In genomic region chr3:51364703-51365516, GRCm38 (mm10) we compare ENCODE assay signal across 8 mouse cellular contexts. TPM values are rescaled to one million over a fixed set of nuclear protein-coding genes. Genes with fewer than 3 reads are reported as not detected.
DNase-seq lines count a peak whose midpoint lies in the region; ATAC-seq and TF ChIP-seq lines count a peak whose summit lies in the region.

No protein-coding gene starts in this region.

- peak overlapping the region; percentile 71 for H3K4me2 ChIP-seq in heart, embryonic 14.5 days (ENCODE audit: low read length)
- H3K4me2 ChIP-seq in liver, embryonic 11.5 days: peak overlapping the region; percentile 65
- peak overlapping the region; percentile 91 for H3K4me2 ChIP-seq in myocyte (ENCODE audit: low read depth)

- no peak overlapping the region for H3ac ChIP-seq in myocyte (ENCODE audit: control insufficient read depth, insufficient read length)

- H3K36me3 ChIP-seq in heart, embryonic 14.5 days (ENCODE audit: control insufficient read depth, insufficient read depth, low read length): no peaks in the 10 kb centered on the region
- H3K36me3 ChIP-seq in liver, embryonic 11.5 days (ENCODE audit: control insufficient read depth, insufficient read depth, low read length): no peaks in the 10 kb centered on the region
- H3K36me3 ChIP-seq in myocyte (ENCODE audit: control insufficient read depth, insufficient read depth): no peaks in the 10 kb centered on the region

- H3K27me3 ChIP-seq in heart, embryonic 14.5 days (ENCODE audit: control insufficient read depth, insufficient read depth, low read length): no peaks in the 10 kb centered on the region
- H3K27me3 ChIP-seq in liver, embryonic 11.5 days (replicated peaks; ENCODE audit: control insufficient read depth, insufficient read depth, low read length): peaks cover 3% of the 10 kb centered on the region; the same call in 1 of the 2 replicates
- no peaks in the 10 kb centered on the region for H3K27me3 ChIP-seq in myocyte (ENCODE audit: control insufficient read depth, insufficient read depth, insufficient read length)

- no peak for TF ChIP-seq POLR2A in myocyte (IDR thresholded peaks at IDR 0.05; ENCODE audit: insufficient read length, low read depth)

- no peaks in the 10 kb centered on the region for H3K9me3 ChIP-seq in heart, embryonic 14.5 days (ENCODE audit: control insufficient read depth, low read length)
- no peaks in the 10 kb centered on the region for H3K9me3 ChIP-seq in liver, embryonic 11.5 days (ENCODE audit: control insufficient read depth, low read length)

- H3K79me2 ChIP-seq in myocyte (ENCODE audit: control insufficient read depth, insufficient read depth): no peaks in the 10 kb centered on the region

- H3K4me1 ChIP-seq in heart, embryonic 14.5 days (ENCODE audit: control insufficient read depth in 2 of 2, insufficient read depth in 2 of 2, low read length in 2 of 2): peaks cover 6 to 9% of the 10 kb centered on the region in 2 experiments
- H3K4me1 ChIP-seq in liver, embryonic 11.5 days (replicated peaks; ENCODE audit: control insufficient read depth, insufficient read depth, low read length): peaks cover 21% of the 10 kb centered on the region

- ATAC-seq in heart, embryonic 14.5 days (ENCODE audit: insufficient number of reproducible peaks, insufficient read depth, low FRiP score, low read depth): peak; percentile 82
- ATAC-seq in liver, embryonic 11.5 days (replicated peaks; ENCODE audit: low FRiP score): peak; percentile 88

- DNase-seq in CD8-positive naive resting alpha-beta T cell, adult 2 months (ENCODE audit: low read depth in 2 of 2, low spot score in 2 of 2): peak; percentile 67 to 74
- DNase-seq in c-Kit-negative CD71-positive TER-119-positive erythroid progenitor cells, embryonic 14.5 days (ENCODE audit: low read depth, low spot score): peak; percentile 74
- DNase-seq in fibroblast of lung, adult 2 months (ENCODE audit: low read depth): peak; percentile 44
- peak; percentile 81 for DNase-seq in kidney, postnatal 10 days
- peak; percentile 84 for DNase-seq in liver, embryonic 11.5 days (ENCODE audit: low spot score)
- peak; percentile 82 to 83 for DNase-seq in spleen, postnatal 36 days (ENCODE audit: low spot score in 2 of 2)

- peak overlapping the region; percentile 12 to 41 for H3K27ac ChIP-seq in heart, embryonic 14.5 days (replicated peaks in 1 of 2; ENCODE audit: control insufficient read depth in 1 of 2, insufficient read depth in 1 of 2, low read depth in 2 of 2, low read length in 2 of 2)
- H3K27ac ChIP-seq in liver, embryonic 11.5 days (ENCODE audit: low read depth, low read length): peak overlapping the region; percentile 6; the same call in 1 of the 2 replicates

- H3K4me3 ChIP-seq in heart, embryonic 14.5 days (ENCODE audit: control insufficient read depth in 1 of 2, insufficient read depth in 1 of 2, low read depth in 1 of 2, low read length in 2 of 2): peak overlapping the region; percentile 38 to 42
- H3K4me3 ChIP-seq in liver, embryonic 11.5 days (ENCODE audit: low read depth, low read length): peak overlapping the region; percentile 41
- peak overlapping the region; percentile 13 for H3K4me3 ChIP-seq in myocyte

- WGBS in heart, embryonic 14.5 days: 5% methylated on average over 31 of the region's 31 CpGs
- WGBS in liver, embryonic 11.5 days: 7% methylated on average over 31 of the region's 31 CpGs

- peak overlapping the region; percentile 21 for H3K9ac ChIP-seq in heart, embryonic 14.5 days (ENCODE audit: low read length)
- H3K9ac ChIP-seq in liver, embryonic 11.5 days (ENCODE audit: low read depth, low read length): peak overlapping the region; percentile 15; the same call in 1 of the 2 replicates

TF ChIP-seq in myocyte, 11 proteins besides CTCF, POLR2A, EP300 and RAD21:
- TF ChIP-seq TCF3 (IDR thresholded peaks at IDR 0.05; ENCODE audit: insufficient read length, low read depth): no peak
- TF ChIP-seq USF1 (IDR thresholded peaks at IDR 0.05; ENCODE audit: low read depth): peak; percentile 20
- TF ChIP-seq E2F4 (IDR thresholded peaks at IDR 0.05; ENCODE audit: insufficient read depth): no peak
- TF ChIP-seq MYOG (IDR thresholded peaks at IDR 0.05; ENCODE audit: control insufficient read depth in 1 of 3, insufficient read depth in 1 of 3, insufficient read length in 2 of 3, low read depth in 2 of 3): no peak
- no peak for TF ChIP-seq TCF12 (IDR thresholded peaks at IDR 0.05; ENCODE audit: insufficient read depth, poor library complexity, severe bottlenecking)
- no peak for TF ChIP-seq CEBPB (IDR thresholded peaks at IDR 0.05; ENCODE audit: insufficient read depth, poor library complexity, severe bottlenecking)
- no peak for TF ChIP-seq REST (IDR thresholded peaks at IDR 0.05; ENCODE audit: insufficient read depth, insufficient read length)

RNA-seq across cellular contexts. Expression of gene Elf2, which starts 24.4 kb away (rescaled TPM):
- polyA plus RNA-seq in heart, embryonic 14.5 days (2014; fragmentation: Nextera tagmentation; extraction: Ambion mirVana): 60.7 and 62.8 TPM in 2 replicates
- 36.5 and 37.9 TPM in 2 replicates for polyA plus RNA-seq in liver, embryonic 11.5 days (2014; fragmentation: Nextera tagmentation; extraction: Ambion mirVana)
- polyA plus RNA-seq in myocyte (2012; fragmentation: generic; extraction: Trizol): 18.2 TPM

RNA-seq across cellular contexts. Expression of gene Mgarp, which starts 31.6 kb away (rescaled TPM):
- 7.7 and 8.6 TPM in 2 replicates for polyA plus RNA-seq in heart, embryonic 14.5 days (2014; fragmentation: Nextera tagmentation; extraction: Ambion mirVana)
- polyA plus RNA-seq in liver, embryonic 11.5 days (2014; fragmentation: Nextera tagmentation; extraction: Ambion mirVana): 4.6 and 5.2 TPM in 2 replicates
- 0.88 TPM for polyA plus RNA-seq in myocyte (2012; fragmentation: generic; extraction: Trizol)

RNA-seq across cellular contexts. Expression of gene Ndufc1, which starts 43.9 kb away (rescaled TPM):
- polyA plus RNA-seq in heart, embryonic 14.5 days (2014; fragmentation: Nextera tagmentation; extraction: Ambion mirVana): 1,752 and 1,832 TPM in 2 replicates
- 692 and 701 TPM in 2 replicates for polyA plus RNA-seq in liver, embryonic 11.5 days (2014; fragmentation: Nextera tagmentation; extraction: Ambion mirVana)
- polyA plus RNA-seq in myocyte (2012; fragmentation: generic; extraction: Trizol): 584 TPM

RNA-seq across cellular contexts. Expression of gene Naa15, which starts 50.0 kb away (rescaled TPM):
- 28.9 and 30.7 TPM in 2 replicates for polyA plus RNA-seq in heart, embryonic 14.5 days (2014; fragmentation: Nextera tagmentation; extraction: Ambion mirVana)
- polyA plus RNA-seq in liver, embryonic 11.5 days (2014; fragmentation: Nextera tagmentation; extraction: Ambion mirVana): 48.4 and 50.6 TPM in 2 replicates
- polyA plus RNA-seq in myocyte (2012; fragmentation: generic; extraction: Trizol): 8.4 TPM

Comparison
In these comparisons a context has a peak if more than half of its experiments do, and no peak if none do; other contexts are left out.
1. Peak in every context shown above with its lines: DNase-seq, ATAC-seq, H3K4me3 ChIP-seq and H3K27ac ChIP-seq.